Mouse (Mus musculus): ENCODE data around the gene Tesk1.

Tesk1 gene

DNA sequence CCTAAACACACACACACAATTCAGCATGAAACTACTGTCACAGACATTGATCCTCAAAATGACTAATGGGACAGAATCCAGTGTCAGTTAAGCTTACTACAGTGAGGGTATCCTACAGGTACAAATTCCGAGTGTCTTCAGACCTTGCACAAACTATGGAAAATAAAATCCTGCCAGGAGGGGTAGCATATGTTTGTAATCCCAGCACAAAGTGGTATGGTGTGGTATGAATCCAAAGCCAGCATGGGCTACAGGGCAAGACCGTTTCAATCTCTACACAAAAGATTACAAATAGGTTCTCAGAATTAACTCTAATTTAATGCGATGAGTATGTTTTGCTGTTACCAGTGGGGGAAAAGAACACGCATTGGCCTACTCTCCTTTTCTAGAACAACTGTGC lies at the start of gene Tesk1:
Gene Tesk1 (plus strand): TSS at position 301 of the 400 bp plus-strand sequence.
- DNase-seq (ENCODE audit: low spot score in 2 of 2): no peak

DNA sequence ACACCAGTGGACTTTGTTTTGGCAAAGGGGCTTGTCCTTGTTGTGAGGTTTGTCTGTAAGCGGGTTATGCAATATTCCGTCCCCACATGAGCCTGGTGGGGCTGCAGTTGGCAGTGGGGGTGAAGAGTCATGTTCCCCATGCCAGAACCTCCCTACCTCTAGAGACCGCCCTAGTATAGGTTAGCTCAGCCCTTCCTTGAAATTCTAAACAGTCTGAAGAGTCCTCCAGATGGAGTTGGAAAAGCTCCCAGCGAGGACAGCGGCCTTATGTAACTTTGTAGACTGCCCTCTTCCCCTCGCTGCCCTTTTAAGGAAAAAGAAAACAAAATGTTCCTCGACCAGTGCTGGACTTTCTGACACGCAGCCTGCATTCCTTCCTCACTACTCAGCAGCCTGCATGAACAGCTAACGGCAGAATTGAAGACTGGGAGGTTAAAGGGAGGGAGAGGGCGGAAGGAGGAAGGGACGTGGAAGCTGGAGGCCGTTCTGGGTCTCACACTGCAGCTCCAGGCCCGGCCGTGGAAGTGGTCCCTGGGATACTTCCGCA lies 47.3 kb upstream of the Tesk1 start:
- no peak for DNase-seq (ENCODE audit: low spot score in 2 of 2)

DNA sequence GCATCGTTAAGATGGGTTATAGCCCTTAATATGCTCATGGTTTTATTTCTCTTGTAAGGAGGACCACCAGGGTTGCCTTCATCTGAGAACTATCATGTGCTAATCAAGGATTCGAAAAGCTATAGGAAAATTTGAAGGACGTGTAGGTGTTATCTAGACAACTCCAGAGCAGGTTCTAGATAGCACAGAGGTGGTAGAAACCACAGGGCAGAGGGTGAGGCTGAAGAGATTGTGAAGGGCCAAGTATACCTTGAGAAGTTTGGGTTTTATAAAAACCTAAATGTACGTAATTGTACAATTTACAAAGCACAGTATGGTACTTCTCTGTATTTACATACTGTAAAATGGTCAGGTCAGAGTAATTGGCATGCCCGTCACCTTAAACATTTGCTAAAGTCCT lies 46.6 kb upstream of the Tesk1 start:
- no peak for DNase-seq (ENCODE audit: low spot score in 2 of 2)

DNA sequence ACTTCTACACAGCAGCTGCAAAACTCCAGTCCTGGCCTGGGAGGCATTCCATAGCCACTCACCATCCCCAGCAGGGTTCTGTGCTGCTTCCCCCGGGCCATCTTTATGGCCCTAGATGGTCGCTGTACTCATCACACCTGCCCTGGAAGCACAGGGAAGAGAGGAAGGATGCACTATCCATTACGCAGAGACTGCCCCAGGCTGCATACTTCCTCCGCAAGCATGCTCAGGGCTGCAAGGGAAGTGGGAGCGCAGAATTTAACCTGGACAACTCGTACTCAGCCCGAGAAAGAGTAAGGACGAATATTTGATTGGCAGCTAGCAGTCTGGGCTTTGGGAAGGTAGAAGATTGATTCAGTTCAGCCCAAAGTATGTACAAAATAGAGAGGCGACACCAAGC lies 45.9 kb upstream of the Tesk1 start:
- DNase-seq (ENCODE audit: low spot score in 2 of 2): no peak

DNA sequence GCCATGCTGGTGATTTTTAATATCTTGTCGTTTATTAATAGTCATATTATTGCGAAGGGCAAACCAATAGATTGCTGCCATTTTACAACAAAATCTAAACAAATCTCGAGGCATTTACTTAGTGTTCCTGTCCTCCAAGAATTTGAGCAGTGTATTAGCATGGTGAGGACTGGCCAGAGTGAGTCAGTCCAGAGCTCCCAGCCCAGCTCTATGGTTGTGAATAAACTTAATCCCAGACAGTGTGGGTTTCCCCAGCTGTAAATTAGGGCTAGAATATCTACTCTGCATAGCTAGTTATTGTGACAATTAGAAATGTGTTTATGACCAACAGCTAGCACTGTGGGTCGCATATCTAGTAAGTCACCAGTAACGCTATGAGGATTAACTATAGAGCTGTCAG lies 45.4 kb upstream of the Tesk1 start:
- DNase-seq (ENCODE audit: low spot score in 2 of 2): no peak

DNA sequence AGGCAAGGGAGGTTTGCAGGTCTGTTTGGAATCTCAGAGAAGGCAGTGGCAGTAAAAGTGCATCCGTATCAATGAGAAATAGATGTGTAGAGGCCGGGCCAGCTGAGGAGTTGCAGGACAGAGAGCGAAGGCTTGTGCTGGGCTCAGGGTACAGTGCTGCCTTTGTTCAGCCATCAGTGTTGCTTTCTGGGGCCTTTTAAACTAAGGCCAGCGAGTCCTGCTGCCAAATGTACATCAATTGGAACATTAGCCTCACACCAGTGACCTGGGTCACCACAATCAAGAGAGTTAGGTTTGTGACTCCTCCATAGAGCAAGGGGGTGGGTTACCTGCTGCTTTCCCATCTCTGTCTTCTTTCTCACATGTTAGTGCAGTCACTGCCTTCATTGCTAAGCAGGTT lies 43.7 kb upstream of the Tesk1 start:
- DNase-seq (ENCODE audit: low spot score in 2 of 2): peak; percentile 50 to 65

DNA sequence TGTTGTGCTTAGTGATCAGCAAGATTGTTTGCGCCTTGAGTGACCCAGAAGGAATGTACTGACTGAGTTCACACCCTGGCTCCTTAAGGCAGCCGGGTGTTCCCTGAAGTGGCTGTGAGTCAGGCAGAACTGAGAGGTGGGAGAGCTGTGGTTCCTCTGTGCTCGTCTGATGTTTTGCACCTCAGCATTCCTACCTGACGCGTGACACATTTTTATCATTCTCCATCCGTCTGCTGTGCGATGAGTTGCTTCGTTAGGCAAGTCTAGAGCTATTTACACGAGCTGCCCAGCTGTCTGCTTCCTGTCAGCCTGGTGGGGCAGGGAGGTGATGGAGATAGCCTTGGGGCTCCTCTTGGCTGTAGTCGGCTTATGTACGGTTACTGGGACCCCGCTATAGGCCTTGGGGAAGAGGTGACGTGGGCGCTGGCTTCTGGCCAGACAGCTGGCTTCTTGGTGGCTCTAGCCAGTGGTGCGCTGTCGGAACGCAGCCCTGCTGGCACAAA lies 42.9 kb upstream of the Tesk1 start:
- DNase-seq (ENCODE audit: low spot score in 2 of 2): peak; percentile 70 to 75

DNA sequence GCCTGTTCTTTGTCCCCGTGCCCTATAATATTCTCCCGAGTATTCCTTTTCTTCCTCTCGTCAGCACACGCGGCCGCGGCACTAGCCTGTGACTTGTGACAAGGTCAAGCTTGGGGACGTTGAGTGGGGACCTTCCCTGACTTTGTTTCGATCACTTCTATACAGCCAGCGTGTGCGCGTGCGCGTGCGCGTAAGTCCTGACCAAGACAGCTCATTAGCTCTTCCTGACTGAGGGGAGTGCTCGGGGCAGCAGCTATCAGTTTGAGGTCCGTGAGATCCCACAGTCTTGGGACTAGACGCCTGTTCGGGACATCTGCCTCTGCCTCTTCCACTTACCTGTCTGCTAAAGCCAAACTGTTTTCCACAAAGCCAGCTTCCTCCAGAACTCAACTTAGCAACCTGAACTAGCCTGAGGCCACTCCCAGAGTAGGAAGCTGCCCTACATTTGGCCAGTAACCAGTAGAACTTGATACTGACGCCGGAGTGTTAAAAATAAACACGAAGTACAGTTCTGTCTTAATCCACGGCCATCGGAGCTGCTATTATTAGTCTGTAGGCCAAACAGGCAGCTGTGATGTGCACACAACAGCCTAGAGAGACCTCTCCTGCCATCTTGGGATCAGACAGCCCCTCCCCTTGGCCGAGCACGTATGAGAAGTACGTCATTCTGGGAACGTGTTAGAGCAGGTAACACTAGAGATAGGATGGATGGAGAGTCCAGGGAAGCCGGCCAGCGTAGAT lies 42.2 kb upstream of the Tesk1 start:
- DNase-seq (ENCODE audit: low spot score in 2 of 2): no peak

DNA sequence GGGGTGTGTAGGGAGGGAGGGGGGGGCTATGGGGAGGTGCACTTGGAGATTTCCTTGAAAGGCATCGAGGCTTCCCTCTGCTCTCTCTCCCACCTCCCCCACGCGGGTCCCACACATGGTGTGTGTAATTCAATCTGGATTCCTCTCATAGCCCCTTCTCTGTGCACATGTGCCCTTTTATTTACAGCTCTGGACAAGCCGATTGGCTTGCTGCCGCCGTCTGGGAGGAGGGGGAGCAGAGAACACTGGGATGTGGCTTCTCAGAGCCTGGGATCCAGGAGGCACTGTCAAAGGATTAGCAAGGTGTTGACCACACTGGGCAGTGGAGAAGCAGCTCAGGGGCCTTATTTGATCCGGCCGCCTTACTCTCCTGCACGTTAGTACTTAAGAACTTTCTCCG lies 40.8 kb upstream of the Tesk1 start:
- DNase-seq (ENCODE audit: low spot score in 2 of 2): no peak

DNA sequence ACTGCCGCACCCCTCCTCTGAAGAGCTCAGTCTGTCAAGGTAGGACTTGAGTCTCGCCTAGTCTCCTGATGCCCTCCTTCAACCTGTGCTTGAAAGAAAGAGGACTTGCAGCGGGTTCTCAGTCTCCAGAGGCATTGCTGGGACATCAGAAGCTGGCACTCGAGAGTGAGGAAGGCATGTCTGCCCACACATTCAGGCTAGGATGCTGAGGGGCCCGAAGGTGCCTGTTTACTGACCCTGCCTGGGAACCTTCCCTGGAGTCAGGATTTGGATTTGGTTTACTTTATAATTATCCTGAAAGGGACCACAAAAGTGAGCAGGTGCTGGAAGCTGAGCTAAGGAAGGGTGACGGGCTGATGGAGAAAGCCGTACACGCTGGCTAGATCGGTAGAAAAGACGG lies 40.3 kb upstream of the Tesk1 start:
- no peak for DNase-seq (ENCODE audit: low spot score in 2 of 2)

DNA sequence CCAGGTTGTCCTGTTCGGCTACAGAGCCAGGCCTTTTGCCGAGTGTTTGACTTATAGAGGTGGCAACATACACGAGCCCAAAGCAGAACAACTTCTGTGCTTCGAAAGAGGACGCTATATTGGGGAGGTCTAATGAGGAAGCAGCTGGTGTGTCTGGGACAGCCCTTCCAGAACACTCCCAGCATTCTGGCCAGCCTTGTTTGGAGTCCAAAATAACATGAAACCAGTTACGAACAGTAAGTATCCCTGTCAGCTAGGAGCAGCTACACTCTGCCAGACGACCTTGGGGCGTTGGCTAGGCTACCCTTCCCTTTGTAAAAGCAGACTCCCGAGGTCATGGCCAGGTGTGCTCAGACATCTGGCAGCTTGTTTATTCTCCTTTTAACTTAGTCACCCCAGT lies 39.5 kb upstream of the Tesk1 start:
- peak in 1 of 2 experiments; percentile 35 for DNase-seq (ENCODE audit: low spot score in 2 of 2)

DNA sequence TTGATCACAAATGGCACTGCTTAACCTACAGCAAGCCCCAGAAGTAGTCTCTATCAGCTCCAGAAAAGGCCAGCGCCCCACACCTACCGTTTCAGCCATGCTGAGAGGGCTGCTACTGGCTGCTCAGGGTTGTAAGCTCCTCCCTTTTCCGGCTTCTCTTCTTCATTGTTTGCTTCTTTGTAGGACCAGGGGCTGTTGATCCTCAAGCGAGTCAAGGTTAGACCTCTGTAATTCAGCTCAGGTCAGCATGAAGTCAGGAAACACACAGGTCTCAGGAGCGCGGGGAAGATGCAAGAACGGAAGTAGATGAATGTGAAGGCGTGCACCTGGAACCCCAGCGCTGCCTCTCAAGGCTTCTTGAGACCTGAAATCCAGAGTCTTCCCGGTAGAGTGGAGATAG lies 37.0 kb upstream of the Tesk1 start:
- no peak for DNase-seq (ENCODE audit: low spot score in 2 of 2)

DNA sequence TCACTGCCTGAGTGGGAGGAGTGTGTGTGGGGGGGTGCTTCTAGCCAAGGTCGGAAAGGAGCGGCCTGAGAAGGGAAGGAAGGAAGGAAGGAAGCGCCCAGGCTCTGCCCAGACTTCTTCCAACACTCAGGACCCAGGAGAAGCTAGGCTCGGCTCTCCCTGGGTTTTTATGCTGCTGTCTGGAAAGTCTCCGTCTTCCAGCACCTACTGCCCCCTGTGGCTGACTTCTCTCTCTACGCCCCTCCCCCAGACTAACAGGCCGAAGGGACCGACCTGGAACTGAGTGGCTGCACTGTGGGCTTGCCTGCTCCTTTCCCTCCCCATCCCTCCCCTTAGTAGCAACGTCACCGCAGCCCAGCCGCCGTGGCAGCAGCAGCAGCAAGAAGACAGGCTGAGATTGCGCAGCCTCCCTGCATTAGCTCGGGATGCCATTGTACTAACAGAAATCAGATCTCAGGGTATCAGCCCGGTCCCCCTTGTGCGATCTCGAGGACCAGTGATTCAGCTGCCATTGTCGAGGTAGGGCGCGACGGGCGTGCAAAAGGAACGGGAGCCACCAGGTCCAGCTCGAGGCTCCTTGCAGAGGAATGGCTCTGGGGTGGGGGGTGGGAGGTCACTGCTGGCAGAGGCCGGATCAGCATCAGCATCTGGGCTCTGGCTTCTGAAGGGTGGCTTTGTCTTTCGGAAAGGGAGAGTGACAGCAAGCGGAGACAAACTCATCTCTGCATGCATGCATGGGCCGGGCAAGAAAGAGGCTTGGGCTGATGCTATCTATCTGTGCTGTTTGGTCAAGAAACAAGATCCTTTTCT lies 35.4 kb upstream of the Tesk1 start:
- peak; percentile 88 to 91 for DNase-seq (ENCODE audit: low spot score in 2 of 2)

DNA sequence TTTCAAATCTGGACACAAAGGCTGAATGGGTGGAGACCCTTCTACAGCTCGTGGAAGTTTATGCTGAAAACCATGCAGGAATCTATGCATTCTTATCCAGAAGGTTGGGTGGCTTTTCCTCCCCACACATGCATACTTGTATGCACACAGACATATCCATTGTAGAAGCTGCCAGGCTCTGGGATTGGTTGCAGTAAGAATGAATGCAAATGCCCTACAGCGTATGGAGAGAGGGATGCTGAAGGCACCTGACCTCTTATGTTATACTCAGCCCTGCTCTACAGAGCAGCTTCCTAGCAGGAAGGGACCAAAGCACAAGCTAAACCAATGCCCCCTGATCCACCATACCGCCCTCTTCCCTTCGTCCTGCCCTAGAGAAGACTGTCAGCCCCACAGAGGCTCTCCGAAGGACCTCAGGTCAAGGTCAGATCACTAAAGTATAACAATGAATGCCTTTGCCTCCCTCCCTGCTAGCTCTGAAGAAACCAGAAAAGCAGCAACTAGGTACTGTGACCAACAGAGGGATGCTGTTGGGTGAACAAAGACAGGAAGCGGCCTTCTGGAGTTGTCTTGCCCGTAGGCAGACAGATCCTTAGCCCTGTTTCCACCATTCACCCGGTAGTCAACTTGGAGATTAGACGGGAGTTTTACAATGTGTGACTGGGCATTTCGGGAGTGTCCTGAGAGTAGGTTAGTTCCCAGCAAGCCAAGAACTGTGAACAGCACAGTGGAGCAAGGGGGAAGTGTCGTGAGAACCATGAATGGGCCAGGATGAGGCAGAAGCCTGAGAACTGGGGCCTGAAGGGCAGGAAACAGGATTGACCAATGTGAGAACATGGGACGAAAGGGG lies 34.4 kb upstream of the Tesk1 start:
- peak in 1 of 2 experiments; percentile 27 for DNase-seq (ENCODE audit: low spot score in 2 of 2)

DNA sequence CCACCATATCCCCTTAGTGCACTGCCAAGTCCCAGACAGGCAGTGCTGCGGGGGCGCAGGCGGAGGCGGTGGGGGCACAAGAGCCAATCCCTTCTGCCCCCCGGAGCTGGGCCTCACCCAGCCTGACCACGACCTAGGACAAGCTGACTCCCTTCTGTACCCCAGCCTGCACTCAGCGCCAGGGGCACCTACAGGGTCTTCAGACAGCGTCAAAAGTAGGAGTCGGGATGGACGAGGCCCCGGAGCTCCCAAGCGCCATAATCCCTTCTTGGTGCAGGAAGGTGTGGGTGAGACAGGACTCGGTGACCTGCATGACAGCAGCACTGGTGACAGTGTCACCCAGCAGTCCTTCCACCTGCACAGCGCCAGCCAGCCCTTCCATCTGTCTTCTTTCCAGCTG lies 27.0 kb upstream of the Tesk1 start:
- DNase-seq (ENCODE audit: low spot score in 2 of 2): no peak

DNA sequence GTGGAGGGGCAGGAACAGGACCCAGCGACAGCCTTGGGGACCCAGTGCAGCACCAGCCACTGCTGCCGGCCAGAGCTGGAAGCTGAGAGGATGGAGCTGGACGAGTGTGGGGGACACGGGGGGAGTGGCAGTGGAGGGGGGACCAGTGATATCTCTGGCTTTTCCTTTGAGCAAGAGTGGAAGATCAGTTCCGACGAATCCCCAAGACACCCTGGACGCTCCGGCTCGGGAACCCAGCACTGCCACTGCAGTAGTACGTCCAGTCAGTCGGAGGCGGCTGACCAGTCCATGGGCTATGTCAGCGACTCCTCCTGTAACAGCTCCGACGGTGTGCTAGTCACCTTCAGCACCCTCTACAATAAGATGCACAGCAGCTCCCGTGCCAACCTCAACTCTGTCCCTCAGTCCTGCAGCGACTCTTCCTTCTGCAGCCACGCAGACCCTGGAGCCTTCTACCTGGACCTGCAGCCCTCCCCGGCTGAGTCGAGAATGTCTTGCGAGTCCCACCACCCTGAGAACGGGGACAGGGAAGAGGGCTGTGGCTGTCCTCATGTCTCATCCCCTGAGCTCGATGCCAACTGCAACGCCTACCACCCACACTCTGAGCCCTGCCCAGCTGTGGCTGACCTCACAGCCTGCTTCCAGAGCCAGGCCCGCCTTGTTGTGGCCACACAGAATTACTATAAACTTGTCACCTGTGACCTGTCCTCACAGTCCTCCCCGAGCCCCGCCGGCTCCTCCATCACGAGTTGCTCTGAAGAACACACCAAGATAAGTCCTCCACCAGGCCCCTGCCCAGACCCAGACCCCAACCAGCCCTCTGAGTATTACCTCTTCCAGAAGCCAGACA lies 26.3 kb upstream of the Tesk1 start:
- DNase-seq (ENCODE audit: low spot score in 2 of 2): peak in 1 of 2 experiments; percentile 24

DNA sequence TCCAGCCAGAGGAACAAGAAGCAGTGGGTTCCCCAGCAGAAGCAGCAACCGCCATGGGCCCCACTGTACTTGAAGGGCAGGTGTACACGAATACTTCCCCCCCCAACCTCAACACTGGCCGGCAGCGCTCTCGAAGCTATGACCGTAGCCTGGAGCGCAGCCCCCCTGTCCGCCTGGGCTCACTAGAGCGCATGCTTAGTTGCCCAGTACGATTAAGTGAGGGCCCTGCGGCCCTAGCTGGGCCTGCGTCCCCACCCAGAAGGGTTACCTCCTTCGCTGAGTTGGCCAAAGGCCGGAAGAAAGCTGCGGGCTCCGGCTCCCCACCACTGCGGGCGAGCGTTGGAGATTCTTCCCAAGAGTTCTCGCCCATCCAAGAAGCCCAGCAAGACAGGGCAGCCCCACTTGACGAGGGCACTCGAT lies 25.7 kb upstream of the Tesk1 start:
- DNase-seq (ENCODE audit: low spot score in 2 of 2): no peak

DNA sequence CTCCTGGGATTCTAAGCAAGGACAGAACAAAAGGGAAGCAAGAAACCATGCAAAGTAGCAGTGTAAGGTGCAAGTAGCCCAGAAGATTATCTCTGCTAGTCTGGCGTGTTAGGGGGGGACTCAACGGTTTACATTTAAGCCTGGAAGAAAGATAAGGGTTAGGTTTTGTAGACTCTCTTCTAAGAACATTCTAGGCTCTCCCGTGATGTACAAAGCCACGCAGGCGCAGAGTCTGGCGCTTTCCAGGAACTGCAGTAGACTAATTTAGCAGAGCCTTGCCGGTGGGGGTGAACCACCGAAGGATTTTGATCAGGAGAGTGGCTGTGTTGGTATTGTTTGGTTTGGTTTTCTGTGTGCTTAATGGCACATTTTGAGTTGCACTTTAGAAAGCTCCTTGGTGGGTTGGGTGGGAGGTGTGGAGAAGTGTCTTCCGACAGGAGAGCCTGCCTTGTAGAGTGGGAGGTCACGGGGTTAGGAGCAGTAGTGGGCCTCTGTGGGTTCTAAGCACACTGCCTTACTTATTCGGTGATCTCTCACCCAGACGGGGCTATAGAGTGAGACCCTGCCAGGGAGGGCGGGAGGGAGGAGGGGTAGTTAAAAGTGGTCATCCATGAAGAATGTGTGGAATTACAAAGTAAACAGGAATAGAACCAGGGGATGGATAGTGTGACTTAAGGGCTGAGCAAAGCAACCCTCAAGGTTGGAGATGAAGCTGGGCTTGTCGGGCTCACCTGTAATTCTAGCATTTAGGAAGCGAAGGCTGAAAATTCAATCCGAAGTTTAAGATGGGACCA lies 24.3 kb upstream of the Tesk1 start:
- DNase-seq (ENCODE audit: low spot score in 2 of 2): peak in 1 of 2 experiments; percentile 39

DNA sequence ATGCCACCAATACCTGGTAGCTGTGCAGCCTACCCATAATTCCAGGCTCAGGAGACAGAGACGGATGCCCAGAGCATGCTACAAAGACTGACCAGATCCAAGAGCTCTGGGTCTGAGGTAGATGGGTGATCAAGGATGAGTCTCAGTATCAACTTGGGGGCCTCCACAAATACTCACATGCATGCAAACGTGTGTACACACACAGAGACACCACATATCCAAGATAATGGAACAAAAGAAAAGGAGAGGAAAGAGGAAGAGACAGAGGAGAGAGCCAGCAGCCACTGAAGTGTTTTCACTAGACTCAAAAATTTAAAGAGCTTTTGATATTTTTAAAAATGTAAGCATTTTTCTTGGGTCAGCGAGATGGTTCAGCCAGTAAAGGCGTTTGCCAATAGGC lies 23.3 kb upstream of the Tesk1 start:
- no peak for DNase-seq (ENCODE audit: low spot score in 2 of 2)
